Mouse (Mus musculus) heart, embryonic 13.5 days (tissue): ENCODE results near the gene Ankrd33b. TPM values are rescaled to one million over a fixed set of nuclear protein-coding genes. Genes with fewer than 3 reads are reported as not detected.
A peak's percentile ranks its signal among the peaks of the same experiment; 100 is the strongest.

Source experiments
- ATAC-seq: fragments of 200-750 bp; cut with Nextera tagmentation; 2 replicates; pipeline ENCODE4 v1.8.0; 2017; ENCODE audit warnings: moderate TSS enrichment; ENCODE audit not compliant: insufficient number of reproducible peaks, low FRiP score, low TSS enrichment; ENCODE audit errors: extremely low read depth
- H3K27ac ChIP-seq: fragments of 300-500 bp; sonication (generic); replicated peaks from 2 replicates; pipeline ENCODE4 v1.5.1; 2015; ENCODE audit warnings: moderate library complexity, mild to moderate bottlenecking, inconsistent platforms
- H3K27me3 ChIP-seq: fragments of 300-500 bp; sonication (generic); replicated peaks from 2 replicates; pipeline ENCODE4 v1.6.1; 2015; ENCODE audit warnings: mild to moderate bottlenecking, inconsistent platforms
- H3K36me3 ChIP-seq: fragments of 300-500 bp; sonication (generic); 2 replicates; pipeline ENCODE4 v1.6.1; 2015; ENCODE audit warnings: mild to moderate bottlenecking, inconsistent platforms
- H3K4me1 ChIP-seq: fragments of 300-500 bp; sonication (generic); 2 replicates; pipeline ENCODE4 v1.6.1; 2015; ENCODE audit warnings: inconsistent platforms
- H3K4me2 ChIP-seq: fragments of 300-500 bp; sonication (generic); 2 replicates; pipeline ENCODE4 v1.6.1; 2015; ENCODE audit warnings: inconsistent platforms, mild to moderate bottlenecking, moderate library complexity
- H3K4me3 ChIP-seq: fragments of 300-500 bp; sonication (generic); 2 replicates; pipeline ENCODE4 v1.5.1; 2015; ENCODE audit warnings: moderate library complexity, mild to moderate bottlenecking, inconsistent platforms
- H3K9ac ChIP-seq: fragments of 300-500 bp; sonication (generic); 2 replicates; pipeline ENCODE4 v1.6.1; 2015; ENCODE audit warnings: inconsistent platforms, mild to moderate bottlenecking, moderate library complexity
- H3K9me3 ChIP-seq: fragments of 300-500 bp; sonication (generic); 2 replicates; pipeline ENCODE4 v1.6.1; 2016; ENCODE audit warnings: inconsistent platforms
- WGBS: fragments of 180-500 bp; shearing (Covaris S2); methylation state at CpG from one replicate; pipeline ENCODE4 v1.1.7; 2015; ENCODE audit warnings: mixed read lengths; 5-methylcytosine and 5-hydroxymethylcytosine counted together
- polyA plus RNA-seq: library from polyadenylated mRNA; unstranded; fragments of >200 nt; fragmentation: Nextera tagmentation; extraction: Ambion mirVana; gene quantifications from 2 replicates; pipeline ENCODE4 v1.2.1, GENCODE M21; 2015

Gene Ankrd33b
- polyA plus RNA-seq, 1 experiment from 2014 or later = 2.1 TPM

GRCm38 (mm10) chr15:31248882-31249281, 118.6 kb downstream of the Ankrd33b start:
- no peak overlapping the region for H3K9ac ChIP-seq
- no peaks in the 10 kb centered on the region for H3K27me3 ChIP-seq
- H3K4me2 ChIP-seq = no peak overlapping the region
- H3K4me1 ChIP-seq = peaks cover 67% of the 10 kb centered on the region
- WGBS = 66% methylated on average over 7 of the region's 7 CpGs
- no peak for ATAC-seq
- no peaks in the 10 kb centered on the region for H3K36me3 ChIP-seq
- no peak overlapping the region for H3K4me3 ChIP-seq
- peak overlapping the region; percentile 2; the same call in 1 of the 2 replicates for H3K27ac ChIP-seq
- H3K9me3 ChIP-seq = no peaks in the 10 kb centered on the region

DNA sequence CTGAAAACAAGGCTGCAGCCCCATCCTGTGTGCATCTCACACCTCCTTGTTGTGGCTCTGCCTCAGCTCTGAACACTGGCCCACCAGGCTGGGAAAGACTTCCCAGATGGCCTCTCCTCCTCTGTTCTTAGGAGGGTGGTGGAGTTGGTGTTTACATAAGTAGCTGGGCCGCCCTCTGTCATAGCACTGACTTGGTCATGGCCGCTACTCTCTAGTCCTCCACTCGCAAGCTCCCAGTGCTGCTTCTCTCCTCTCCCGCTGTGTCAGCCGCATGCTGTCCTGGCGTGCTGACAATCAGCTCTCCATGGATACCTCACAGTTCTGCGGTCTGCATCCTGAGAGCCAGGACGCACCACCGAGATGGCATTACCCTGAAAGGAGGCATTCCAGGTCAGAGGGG, 120.5 kb downstream of the Ankrd33b start:
- peaks cover 50% of the 10 kb centered on the region for H3K4me1 ChIP-seq
- no peaks in the 10 kb centered on the region for H3K9me3 ChIP-seq
- no peak overlapping the region for H3K4me2 ChIP-seq
- no peak for ATAC-seq
- H3K9ac ChIP-seq = no peak overlapping the region
- no peaks in the 10 kb centered on the region for H3K27me3 ChIP-seq
- H3K36me3 ChIP-seq = peaks cover 7% of the 10 kb centered on the region
- no peak overlapping the region for H3K27ac ChIP-seq
- no peak overlapping the region for H3K4me3 ChIP-seq
- 52% methylated on average over 9 of the region's 9 CpGs for WGBS

GRCm38 (mm10) chr15:31245934-31246333, 121.6 kb downstream of the Ankrd33b start:
- Histone ChIP-seq H3K27me3 (no peaks in the 10 kb centered on the region), H3K27ac (peak overlapping the region; percentile 40), H3K9ac (no peak overlapping the region), H3K9me3 (no peaks in the 10 kb centered on the region), H3K4me3 (no peak overlapping the region), H3K4me2 (no peak overlapping the region), H3K4me1 (peaks cover 43% of the 10 kb centered on the region), H3K36me3 (peaks cover 18% of the 10 kb centered on the region)
- ATAC-seq = 0 out of 2 replicates have a peak, but pooled peaks have one; percentile 20
- 37% methylated on average over 9 of the region's 9 CpGs for WGBS

GRCm38 (mm10) chr15:31244696-31245445, 122.7 kb downstream of the Ankrd33b start:
- no peak for ATAC-seq
- no peak overlapping the region for H3K9ac ChIP-seq
- no peak overlapping the region for H3K4me3 ChIP-seq
- 89% methylated on average over 17 of the region's 17 CpGs for WGBS
- peaks cover 33% of the 10 kb centered on the region for H3K4me1 ChIP-seq
- peaks cover 29% of the 10 kb centered on the region for H3K36me3 ChIP-seq
- no peaks in the 10 kb centered on the region for H3K9me3 ChIP-seq
- no peaks in the 10 kb centered on the region for H3K27me3 ChIP-seq
- H3K4me2 ChIP-seq = no peak overlapping the region
- no peak overlapping the region for H3K27ac ChIP-seq

DNA sequence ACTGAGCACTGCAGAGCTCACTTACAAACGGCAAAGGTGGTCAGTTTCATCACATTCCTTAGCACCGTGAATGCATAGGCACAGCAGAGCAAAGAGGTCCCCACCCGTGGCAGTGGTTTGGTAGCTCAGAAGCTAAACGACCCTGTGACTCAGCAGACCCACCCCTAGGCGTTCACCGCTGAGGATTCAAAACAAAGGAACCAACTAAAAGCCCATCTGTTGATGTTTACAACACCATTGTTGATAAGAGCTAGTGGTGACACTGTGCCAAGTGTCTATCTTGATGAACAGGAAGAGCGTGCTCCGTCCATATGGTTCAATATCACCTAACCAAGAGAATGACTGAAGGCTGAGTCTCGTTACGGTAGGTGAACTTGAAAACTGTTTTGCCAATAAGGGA, 124.3 kb downstream of the Ankrd33b start:
- 64% methylated on average over 10 of the region's 10 CpGs for WGBS
- no peak overlapping the region for H3K27ac ChIP-seq
- no peaks in the 10 kb centered on the region for H3K9me3 ChIP-seq
- no peak overlapping the region for H3K4me2 ChIP-seq
- H3K9ac ChIP-seq = no peak overlapping the region
- no peak overlapping the region for H3K4me3 ChIP-seq
- H3K4me1 ChIP-seq = peaks cover 31% of the 10 kb centered on the region
- no peaks in the 10 kb centered on the region for H3K27me3 ChIP-seq
- H3K36me3 ChIP-seq = peaks cover 29% of the 10 kb centered on the region
- no peak for ATAC-seq

Other genes starting within 250 kb of the Ankrd33b start
- gene Dap, start 143.4 kb downstream of the Ankrd33b start, polyA plus RNA-seq = 50.7 and 56.2 TPM in 2 replicates
- gene Ropn1l, start 86.0 kb upstream of the Ankrd33b start, polyA plus RNA-seq = 1.7 and 2.0 TPM in 2 replicates
- gene March6, start 163.3 kb upstream of the Ankrd33b start, polyA plus RNA-seq = 23.7 and 23.9 TPM in 2 replicates
- 9.2 TPM in 2 replicates for gene Cmbl, start 197.7 kb upstream of the Ankrd33b start, polyA plus RNA-seq
- gene Cct5, start 234.1 kb upstream of the Ankrd33b start, polyA plus RNA-seq = 362 and 387 TPM in 2 replicates
- 12.7 and 14.3 TPM in 2 replicates for gene Fam173b, start 234.1 kb upstream of the Ankrd33b start, polyA plus RNA-seq